Mouse (Mus musculus) spleen, adult 18-20 months (tissue): ENCODE results near the gene Gm10778.
"Not testable (repeated sequence)": the region's sequence is repeated elsewhere in the genome, so short reads cannot be mapped to it uniquely, and the experiment has no call there.

Experiments used
- DNase-seq, 2 experiments: peaks; one replicate each; pipeline ENCODE4 v3.0.0; 2022; ENCODE audit warnings: mixed read lengths in 2 of 2

The Gm10778 gene

DNA sequence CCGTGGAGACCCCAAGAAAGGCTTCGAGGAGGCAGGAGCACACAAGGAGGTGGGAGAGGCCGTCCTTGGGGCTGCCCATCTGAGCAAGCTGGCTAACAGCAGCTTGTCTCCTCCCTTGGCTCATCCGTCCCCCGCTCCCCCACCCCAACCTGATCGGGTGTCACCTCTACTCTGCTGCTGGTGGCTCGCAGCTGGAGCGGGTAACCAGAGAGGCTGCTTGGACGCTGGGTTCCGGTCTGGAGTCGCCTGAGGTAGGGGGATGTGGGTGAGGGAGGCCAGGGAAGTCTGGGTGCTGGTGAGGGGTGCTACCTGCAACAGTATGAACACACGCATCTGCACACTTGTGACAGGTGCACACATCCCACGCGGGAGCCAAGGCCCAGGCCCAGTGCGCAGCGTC, 20.5 kb upstream of the Gm10778 start, which contains the start of gene Ankrd24:
TSS of gene Ankrd24 (plus strand) at position 151 of the 400 bp plus-strand sequence.
- DNase-seq = no peak

DNA sequence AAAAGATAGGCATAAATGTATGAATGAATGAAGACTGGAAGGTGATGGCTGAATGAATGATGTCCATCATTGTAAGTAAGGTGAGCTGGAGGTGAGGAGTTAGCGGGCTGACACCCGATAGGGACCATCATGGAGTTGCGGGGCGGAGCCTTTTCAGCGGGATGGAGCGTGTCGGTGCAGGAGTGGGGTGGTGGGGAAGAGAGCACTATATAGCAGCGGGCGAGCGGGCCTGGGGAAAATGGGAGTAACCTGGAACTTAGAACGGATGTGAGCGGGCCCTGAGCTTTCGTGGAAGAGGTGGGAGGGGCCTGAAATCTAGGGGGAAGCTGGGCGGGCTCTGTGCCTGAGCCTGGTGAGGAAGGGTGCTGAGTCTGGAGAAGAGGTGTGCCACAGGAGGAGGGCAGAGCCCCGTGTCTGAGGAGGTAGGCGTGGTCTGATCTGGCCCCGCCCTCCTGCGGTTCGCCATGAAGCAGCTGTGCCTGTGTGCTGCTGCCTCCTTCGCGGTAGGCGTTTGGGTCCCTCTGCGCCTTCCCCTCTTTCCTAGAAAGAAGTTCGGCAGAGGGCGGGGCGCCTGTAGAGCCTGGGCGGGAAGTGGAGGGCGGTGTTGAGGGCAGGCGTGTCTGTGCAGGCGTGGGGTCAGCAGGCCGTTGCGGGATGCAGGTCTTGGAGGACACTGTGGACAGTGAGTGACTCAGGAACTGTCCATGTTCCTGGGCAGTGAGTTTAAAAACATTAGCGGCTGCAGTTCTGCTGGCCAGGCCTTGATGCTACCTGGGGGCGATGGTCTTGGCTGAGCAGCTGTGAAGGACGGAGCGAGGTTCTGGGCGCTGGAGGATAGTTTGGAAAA, 15.4 kb upstream of the Gm10778 start:
- DNase-seq = peak; percentile 70 to 78

DNA sequence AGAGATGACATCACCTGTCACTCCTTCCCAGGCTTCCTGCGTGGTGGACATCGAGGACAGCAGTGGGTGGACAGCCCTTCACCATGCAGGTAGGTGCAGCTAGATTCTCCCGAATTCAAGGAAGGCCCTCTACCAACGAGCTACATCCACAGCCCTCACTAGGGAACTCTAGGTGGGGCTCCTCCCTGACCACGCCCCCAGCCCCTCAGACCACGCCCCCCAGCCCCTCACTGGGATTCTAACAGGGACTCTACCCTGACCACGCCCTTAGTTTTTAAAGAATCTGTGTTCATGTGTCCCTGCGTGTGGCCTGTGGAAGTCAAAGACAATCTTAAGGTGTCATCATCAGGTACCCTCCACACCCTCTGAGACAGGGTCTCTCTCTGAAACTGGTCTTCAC, 12.5 kb upstream of the Gm10778 start:
- DNase-seq = no peak

DNA sequence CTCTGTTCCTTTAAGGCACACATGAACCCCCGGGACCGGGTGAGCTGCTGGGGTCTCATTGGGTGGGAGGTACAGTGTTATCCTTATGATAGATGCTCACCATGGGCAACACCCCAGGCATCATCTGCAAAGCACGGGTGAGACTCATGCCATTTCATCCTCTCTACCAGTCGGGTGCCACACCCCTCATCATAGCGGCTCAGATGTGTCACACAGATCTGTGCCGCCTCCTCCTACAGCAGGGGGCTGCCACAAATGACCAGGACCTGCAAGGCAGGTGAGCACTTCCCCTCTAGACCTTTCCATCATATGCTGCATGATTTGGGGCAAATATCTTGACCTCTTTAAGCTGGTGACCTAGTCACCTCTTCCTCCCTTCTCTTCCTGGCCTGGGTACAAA, 10.8 kb upstream of the Gm10778 start:
- DNase-seq = no peak

GRCm38 (mm10) chr10:81640825-81641224, 8.0 kb upstream of the Gm10778 start:
- DNase-seq = peak in 1 of 2 experiments; percentile 5

DNA sequence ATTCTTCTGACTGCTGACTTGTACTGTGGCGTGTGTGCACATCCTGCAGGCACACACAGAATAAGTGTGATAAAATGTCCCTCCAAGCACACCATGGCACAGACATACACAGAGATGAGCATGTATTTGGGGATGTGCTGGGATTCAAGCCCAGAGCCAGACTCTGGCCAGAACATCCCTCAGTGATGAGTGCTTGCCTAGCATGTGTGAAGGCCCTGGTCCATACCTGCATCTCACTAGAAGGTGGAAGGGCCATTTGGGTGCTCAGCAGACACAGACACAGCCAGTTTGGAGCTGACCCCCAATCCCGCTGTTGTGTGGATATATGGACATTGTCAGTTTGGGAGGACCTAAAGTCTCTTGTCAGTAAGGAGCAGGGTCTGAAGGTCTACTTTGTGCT, 7.3 kb upstream of the Gm10778 start:
- peak in 1 of 2 experiments; percentile 0 for DNase-seq

DNA sequence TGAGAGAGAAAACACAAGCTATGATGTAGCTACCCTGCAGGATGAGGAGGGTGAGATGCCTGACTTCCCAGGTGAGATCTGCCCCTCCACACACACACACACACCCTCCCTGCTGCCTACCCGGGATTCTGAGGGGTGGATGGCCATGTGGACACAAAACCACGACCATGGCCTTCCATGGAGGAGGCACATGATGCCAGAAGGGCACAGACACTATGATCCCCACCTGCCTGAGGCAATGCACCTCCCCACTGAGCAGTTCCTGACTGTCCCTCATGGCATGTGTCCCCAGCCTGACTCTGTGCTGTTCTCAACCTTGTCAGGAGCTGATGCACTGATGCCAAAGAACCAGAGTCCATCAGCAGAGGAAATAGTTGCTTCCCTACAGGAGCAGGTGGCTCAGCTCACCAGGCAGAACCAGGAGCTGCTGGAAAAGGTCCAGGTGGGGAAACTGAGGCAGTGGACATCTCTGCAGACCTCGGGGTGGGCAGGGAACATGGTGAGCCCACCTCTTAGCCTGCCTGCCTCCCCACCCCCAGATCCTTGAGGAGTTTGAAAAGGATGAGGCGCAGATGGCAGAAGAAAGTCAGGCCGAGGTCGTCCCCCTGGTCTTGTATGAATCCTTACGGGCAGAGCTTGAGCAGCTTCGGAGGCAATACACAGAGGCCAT, 6.7 kb upstream of the Gm10778 start:
- DNase-seq = no peak

DNA sequence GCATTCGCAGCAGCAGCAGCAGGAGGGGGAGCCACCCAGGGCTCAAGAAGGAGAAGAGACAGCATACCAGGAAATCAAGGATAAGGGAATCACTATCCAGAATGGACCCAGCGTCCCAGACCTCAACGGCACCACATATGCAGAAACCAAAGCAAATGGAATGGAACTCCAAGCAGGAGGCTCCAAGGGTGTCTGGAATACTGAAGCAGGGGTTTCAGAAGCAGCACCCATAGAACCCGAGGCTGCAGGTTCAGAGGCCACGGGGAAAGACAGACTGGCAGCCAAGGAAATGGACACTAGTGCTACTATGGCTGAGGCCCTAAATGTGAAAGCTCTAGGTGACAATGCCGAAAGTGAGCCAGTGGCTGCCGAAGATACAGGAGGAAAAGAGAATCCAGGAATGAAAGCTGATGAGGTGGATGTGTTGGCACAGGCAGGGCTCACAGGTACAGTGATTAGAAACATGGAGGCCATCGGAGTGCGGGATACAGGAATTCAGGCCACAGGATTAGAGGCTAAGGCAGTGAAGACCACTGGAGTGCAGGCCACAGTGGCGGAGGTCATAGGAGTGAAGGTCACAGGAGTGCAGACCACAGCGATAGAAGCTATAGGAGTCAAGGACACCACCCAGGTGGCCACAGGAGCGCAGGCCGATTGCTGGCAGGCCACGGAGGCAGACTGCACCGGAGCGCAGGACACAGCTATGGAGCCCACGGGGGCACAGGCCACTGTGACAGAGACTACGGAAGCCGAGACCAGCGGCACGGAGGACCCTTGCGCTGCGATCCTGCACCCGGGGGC, 6.0 kb upstream of the Gm10778 start:
- no peak for DNase-seq

GRCm38 (mm10) chr10:81643449-81644055, 5.3 kb upstream of the Gm10778 start:
- DNase-seq = peak; percentile 91 to 94

GRCm38 (mm10) chr10:81644162-81644561, 4.7 kb upstream of the Gm10778 start:
- no peak for DNase-seq

- DNase-seq = no peak
Observed at GRCm38 (mm10) chr10:81644716-81645115, 4.1 kb upstream of the Gm10778 start.

DNA sequence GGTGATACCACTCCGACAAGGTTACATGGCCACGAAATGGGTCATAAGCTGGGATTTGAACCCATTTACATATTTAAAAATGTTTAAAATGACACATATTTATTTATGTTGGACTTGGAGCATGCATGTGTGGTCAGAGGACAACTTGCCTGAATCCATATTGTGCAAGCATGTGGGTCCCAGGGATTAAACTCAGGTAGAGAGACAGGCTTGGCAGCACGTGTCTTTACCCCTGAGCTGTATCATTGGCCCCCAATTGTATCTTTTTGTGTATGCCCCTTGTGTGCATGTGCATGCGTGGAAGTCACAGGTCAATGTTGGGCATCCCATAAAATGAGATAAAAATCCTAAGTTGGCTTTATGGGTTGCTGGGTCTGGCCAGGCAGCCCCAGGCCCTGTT, 3.5 kb upstream of the Gm10778 start:
- DNase-seq = no peak

GRCm38 (mm10) chr10:81646015-81646555, 2.8 kb upstream of the Gm10778 start:
- no peak for DNase-seq

GRCm38 (mm10) chr10:81655178-81655577, 6.3 kb downstream of the Gm10778 start:
- no peak for DNase-seq

- no peak for DNase-seq
Observed at GRCm38 (mm10) chr10:81656174-81656573, 7.3 kb downstream of the Gm10778 start.

DNA sequence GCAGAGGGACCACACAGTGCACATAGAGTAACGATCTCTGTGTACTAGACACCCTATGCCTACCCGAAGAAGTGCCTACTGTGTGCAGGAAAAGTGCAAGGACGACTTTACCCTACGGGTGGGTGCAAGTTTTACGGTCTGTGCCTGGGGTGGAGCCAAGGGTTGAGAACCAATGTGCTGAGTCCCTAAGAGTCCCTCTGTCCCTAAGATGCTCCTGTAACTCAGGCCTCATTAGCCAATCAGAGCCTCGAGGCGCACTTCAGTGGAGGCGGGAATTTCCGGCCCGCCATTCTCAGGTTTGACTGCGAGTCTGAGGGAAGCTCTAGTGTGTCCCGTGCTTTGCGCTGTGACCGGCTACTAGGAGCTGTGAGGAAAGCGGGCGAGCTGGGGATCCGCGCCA, 38.3 kb downstream of the Gm10778 start:
- DNase-seq = not testable (repeated sequence)

- not testable (repeated sequence) for DNase-seq
Observed at GRCm38 (mm10) chr10:81704531-81705301, 55.9 kb downstream of the Gm10778 start, which contains the start of gene Zfp433. TSS of gene Zfp433 (plus strand) at chr10:81704825.
